Mouse (Mus musculus) heart, adult 2 months (tissue): ENCODE results near the gene Ell2.

ENCODE experiments used
- CTCF ChIP-seq: fragments of 200-600 bp; IDR thresholded peaks from 2 replicates; pipeline ENCODE4 v1.8.1; 2022; ENCODE audit warnings: antibody characterized with exemption, mild to moderate bottlenecking, moderate library complexity
- EP300 ChIP-seq: fragments of 200-500 bp; IDR thresholded peaks from 2 replicates; pipeline ENCODE4 v1.6.1; 2011; ENCODE audit warnings: low read depth, low read length, control low read depth; ENCODE audit not compliant: insufficient read depth

DNA sequence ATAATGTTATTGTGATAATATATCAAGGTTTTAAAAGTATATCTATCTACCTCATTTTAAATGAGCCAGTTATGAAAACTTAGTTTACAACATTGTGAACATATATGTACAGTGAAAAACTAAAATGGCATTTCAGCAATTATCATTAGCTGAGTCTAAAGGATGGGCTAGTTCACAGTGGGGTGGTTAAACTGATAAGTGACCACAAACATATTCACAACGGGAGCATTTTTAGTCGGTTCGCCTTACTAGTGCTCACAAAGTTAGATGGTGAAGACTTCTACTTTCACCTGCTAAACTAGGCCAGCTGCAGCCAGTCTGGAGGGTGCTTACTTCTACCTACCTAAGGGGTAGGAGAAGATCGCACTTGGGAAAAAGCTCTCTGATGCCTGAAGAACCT lies 56.2 kb downstream of the Ell2 start:
- no peak for TF ChIP-seq CTCF
- TF ChIP-seq EP300: no peak
